Mouse (Mus musculus) left cerebral cortex, postnatal 10 days (tissue): ENCODE data around the gene Fam198b. TPM values are rescaled to one million over a fixed set of nuclear protein-coding genes. Genes with fewer than 3 reads are reported as not detected.

Experiments
- total RNA-seq, 2 experiments: library from RNA; stranded (reverse); gene quantifications; 2 replicates each; pipeline ENCODE4 v1.2.3; 2021

Fam198b gene
- total RNA-seq, 2 experiments from 2014 or later, result 6.3 to 9.3 TPM

Other genes starting within 250 kb of the Fam198b start
- gene Rxfp1, start 146.7 kb upstream of the Fam198b start, total RNA-seq, result 10 to 100 TPM; 32.1 to 33.5 TPM
- 1 to 10 TPM; 5.4 to 8.4 TPM for gene Tmem144, start 31.8 kb upstream of the Fam198b start, total RNA-seq